Mouse (Mus musculus): ENCODE results near the gene Il6ra. TPM values are rescaled to one million over a fixed set of nuclear protein-coding genes. Genes with fewer than 3 reads are reported as not detected.

The Il6ra gene
- total and polyA plus RNA-seq, 3 experiments, result 5.3 to 11.5 (median 7.9) TPM

DNA sequence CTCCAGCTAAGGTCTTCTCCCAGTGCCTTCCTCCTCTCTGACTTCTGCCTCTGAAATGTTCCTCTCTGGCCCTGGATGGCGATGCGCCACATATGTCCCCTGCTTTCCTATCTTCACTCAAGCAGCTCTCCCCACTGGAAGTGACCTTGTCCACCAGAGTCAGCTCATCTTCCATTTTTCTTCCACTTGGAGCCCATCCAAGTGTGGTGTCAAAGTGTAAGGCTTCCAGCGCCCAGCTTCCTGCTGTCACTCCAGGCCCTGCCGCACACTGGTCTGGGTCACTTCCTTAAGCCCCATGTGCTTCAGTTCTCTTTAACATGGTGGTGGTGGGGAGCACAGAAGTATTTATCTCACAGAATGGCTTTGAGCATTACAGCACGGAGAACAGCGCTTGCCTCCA, 65.4 kb downstream of the Il6ra start:
- peak; percentile 85 for DNase-seq

GRCm38 (mm10) chr3:89847126-89847525, 65.9 kb downstream of the Il6ra start:
- DNase-seq, result no peak

DNA sequence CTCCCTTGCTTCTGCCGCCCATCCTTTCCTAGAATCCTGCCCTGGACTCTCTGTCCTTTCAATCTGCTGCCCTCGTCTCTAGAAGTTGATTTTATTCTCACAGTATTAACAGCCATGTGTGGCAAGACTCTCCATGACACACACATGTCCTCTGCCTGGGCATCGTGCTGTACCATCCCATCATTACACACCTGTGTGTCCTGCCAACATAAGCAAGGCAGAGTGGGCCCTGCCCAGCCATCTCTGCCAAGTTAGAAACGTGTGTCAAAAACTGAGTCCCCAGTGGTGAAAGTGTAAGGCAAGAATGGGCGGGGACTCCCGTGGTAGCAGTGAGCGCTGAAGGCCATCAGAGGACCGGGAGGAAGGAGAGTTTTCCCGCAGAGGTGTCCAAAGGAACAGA, 67.2 kb downstream of the Il6ra start:
- DNase-seq, result no peak

DNA sequence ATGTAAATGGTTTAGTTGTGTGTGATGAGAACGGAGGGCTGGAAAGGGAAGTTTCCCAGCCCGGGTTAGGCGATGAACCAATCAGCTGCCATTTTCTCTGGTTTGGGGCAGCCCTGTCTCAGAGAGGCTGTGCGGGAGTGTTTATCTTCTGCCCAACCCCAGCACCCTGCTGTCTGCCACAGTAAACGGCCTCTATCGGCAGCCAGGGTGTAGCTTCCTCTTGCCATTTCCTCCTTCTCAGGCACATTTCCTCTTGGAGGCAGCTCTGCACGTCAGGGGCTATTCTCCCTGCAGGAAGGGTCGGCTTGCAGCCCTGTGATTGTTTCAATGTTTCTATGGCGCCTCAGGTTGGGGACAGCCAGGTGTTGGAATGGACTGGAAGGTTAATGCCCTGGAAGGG, 69.8 kb downstream of the Il6ra start:
- peak; percentile 56 for DNase-seq

DNA sequence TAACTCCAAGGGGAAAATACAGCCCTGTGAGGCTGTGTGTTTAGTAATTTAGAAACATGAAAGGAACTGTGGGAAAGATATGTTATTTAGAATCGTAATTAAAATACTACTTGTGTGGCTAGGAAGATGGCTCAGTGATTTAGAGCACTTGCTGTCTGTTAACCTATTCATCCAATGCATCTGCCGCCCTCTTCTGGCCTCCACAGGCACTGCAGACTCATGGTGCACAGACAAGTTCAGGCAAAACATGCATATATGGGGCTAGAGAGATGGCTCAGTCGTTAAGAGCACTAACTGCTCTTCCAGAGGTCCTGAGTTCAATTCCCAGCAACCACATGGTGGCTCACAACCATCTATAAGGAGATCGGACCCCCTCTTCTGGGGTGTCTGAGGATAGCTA, 70.7 kb downstream of the Il6ra start:
- DNase-seq, result no peak

DNA sequence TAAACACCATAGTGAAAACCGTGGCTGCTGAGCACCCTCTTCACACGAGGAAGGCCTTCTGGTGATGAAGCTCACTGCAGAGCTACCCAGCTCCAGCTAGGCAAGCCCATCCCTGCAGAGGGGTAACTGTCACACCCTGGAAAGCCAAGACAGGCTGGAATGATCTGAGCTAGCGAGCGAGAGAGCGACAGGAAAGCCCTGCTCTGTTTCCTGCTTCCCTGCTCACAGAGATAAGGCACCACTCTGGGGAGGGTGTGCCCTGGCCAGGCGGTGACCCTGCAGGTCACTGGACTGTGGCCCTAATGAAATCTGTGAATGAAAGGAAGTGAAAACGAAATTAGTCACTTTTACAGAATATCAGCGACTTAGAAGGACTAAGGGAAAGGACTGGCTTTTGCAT, 77.6 kb downstream of the Il6ra start:
- DNase-seq, result peak; percentile 65

- DNase-seq, result peak; percentile 43
These were observed 82.0 kb downstream of the Il6ra start, which contains the start of gene She for GRCm38 (mm10) chr3:89830815-89831591. Gene She, plus strand, starts transcription at chr3:89831370.

GRCm38 (mm10) chr3:89826295-89826694, 86.7 kb downstream of the Il6ra start:
- no peak for DNase-seq

DNA sequence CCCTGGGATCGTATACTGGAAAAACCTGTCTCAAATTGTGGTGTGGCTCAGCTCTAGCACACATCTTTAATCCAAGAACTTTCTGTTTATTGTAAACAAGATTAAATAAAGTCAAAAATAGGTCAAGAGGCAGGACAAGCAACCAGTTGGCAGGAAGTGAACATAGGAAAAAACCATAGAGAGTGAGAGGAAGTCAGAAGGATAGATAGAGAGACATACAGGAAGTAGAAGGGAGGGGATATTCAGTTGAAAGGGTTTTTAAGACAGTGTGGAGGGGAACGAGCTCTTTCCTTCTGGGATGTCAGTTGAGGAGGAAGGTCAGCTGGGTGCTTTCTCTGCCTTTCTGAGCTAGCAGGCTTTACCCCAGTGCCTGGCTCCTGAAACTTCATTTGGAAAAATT, 89.4 kb downstream of the Il6ra start:
- no peak for DNase-seq

GRCm38 (mm10) chr3:89821548-89822480, 91.2 kb downstream of the Il6ra start:
- no peak for DNase-seq

DNA sequence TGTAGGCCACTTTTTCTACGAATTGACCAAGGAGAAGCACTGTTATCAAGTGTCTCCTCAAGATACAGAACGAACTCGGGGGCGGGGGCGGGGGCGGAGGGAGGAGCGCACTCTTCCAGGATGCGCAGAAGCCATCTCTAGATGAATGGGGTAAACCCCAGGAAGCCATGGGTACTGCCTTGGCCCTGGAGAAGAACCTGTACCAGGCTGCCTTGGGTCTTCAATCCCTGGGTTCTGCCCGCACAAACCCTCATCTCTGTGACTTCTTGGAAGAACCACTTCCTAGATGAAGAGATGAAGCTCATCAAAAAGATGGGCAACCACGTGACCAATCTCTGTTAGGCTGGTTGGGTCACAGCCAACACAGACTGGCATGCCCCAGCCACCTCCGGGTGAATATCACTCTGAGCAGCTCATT, 91.9 kb downstream of the Il6ra start:
- DNase-seq, result no peak

DNA sequence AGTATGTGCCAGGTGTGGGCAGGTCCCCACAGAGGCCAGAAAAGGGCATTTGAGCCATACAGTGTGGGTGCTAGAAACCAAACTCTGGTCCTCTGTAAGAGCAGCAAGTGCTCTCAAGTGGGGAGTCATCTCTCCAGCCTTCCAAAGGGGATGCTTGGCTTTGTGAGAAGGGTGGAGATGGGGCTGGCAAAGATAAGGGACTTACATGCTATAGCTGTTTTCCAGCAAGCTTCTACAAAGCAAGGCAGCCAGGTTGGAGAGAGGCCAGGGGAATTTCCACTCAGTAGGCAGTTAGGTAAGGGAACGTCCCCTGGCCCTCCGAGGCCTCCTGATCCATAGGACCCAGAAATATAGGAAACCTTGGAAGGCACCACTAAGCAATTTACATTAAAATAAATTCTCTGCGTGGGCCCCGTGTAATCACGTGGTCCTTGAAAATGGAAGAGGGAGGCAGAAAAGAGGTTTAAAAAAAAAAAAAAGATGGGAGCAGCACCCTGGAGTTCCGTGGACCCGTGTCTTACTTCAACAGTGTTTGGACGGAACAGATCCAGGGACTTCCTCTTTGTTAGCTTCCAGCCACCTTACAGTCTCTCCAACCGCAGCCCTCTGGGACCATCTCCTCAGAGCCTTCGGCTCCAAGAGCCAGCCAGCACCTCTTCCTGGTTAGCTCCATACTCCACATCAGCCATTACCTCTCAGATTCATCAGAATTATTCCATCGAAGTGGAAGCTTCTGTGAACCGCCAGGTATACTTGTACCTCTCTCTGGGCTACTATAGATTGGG, 92.5 kb downstream of the Il6ra start:
- DNase-seq, result peak; percentile 10

- DNase-seq, result no peak
These were observed 93.1 kb downstream of the Il6ra start for GRCm38 (mm10) chr3:89819897-89820296.

DNA sequence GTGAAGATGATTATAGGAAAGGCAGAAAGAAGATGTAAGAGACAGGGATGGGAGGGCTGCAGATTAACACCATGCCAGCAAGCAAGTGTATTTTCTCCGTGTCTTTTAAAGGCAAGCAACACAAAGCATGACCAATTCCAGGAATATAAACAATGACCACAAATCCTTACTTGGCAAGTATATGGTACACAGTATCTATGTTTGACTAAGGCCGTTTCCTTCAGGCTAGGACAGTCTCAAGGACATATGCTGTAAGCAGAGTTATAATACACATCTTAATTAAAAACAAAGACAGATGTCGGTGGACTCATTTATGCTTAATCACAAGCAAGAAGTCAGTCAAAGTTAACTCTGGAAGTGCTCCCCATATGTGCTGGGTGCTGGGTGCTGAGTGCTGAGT, 94.4 kb downstream of the Il6ra start:
- DNase-seq, result no peak

- peak; percentile 36 for DNase-seq
These were observed 95.9 kb downstream of the Il6ra start for GRCm38 (mm10) chr3:89817056-89817455.

Other genes starting within 250 kb of the Il6ra start
- 10 to 100 TPM; 27.0 to 29.8 TPM for gene Adar, start 198.2 kb downstream of the Il6ra start, total RNA-seq (2021)
- gene Adar, start 198.2 kb downstream of the Il6ra start, polyA plus RNA-seq (2012; rRNA removed), result 21.2 and 22.3 TPM in 2 replicates
- 1 to 10 TPM; 3.7 to 4.5 TPM for gene Chrnb2, start 148.6 kb downstream of the Il6ra start, total RNA-seq (2021)
- gene Chrnb2, start 148.6 kb downstream of the Il6ra start, polyA plus RNA-seq (2012; rRNA removed), result 3.6 and 3.9 TPM in 2 replicates
- gene Ube2q1, start 139.6 kb downstream of the Il6ra start, total RNA-seq (2021), result 10 to 100 TPM; 66.6 to 67.5 TPM
- 33.5 and 35.0 TPM in 2 replicates for gene Ube2q1, start 139.6 kb downstream of the Il6ra start, polyA plus RNA-seq (2012; rRNA removed)
- gene She, start 81.8 kb downstream of the Il6ra start, total RNA-seq (2021), result 10 to 100 TPM in 1 of 2 experiments, 1 to 10 TPM in 1; 5.8 to 11.3 TPM
- gene She, start 81.8 kb downstream of the Il6ra start, polyA plus RNA-seq (2012; rRNA removed), result 2.8 and 4.0 TPM in 2 replicates
- gene Atp8b2, start 50.3 kb upstream of the Il6ra start, total RNA-seq (2021), result 10 to 100 TPM; 31.9 to 40.1 TPM
- gene Atp8b2, start 50.3 kb upstream of the Il6ra start, polyA plus RNA-seq (2012; rRNA removed), result 32.5 and 51.2 TPM in 2 replicates
- 100 to 1,000 TPM; 160 to 164 TPM for gene Hax1, start 85.6 kb upstream of the Il6ra start, total RNA-seq (2021)
- gene Hax1, start 85.6 kb upstream of the Il6ra start, polyA plus RNA-seq (2012; rRNA removed), result 42.8 and 63.1 TPM in 2 replicates
- gene 4933434E20Rik, start 138.4 kb upstream of the Il6ra start, total RNA-seq (2021), result 100 to 1,000 TPM in 1 of 2 experiments, 10 to 100 TPM in 1; 80.8 to 100 TPM
- 13.8 and 14.8 TPM in 2 replicates for gene 4933434E20Rik, start 138.4 kb upstream of the Il6ra start, polyA plus RNA-seq (2012; rRNA removed)
- 100 to 1,000 TPM; 148 to 181 TPM for gene Ubap2l, start 139.4 kb upstream of the Il6ra start, total RNA-seq (2021)
- 96.4 and 103 TPM in 2 replicates for gene Ubap2l, start 139.4 kb upstream of the Il6ra start, polyA plus RNA-seq (2012; rRNA removed)
- gene Tpm3, start 159.5 kb upstream of the Il6ra start, total RNA-seq (2021), result 100 to 1,000 TPM; 198 to 209 TPM
- 44.8 and 86.7 TPM in 2 replicates for gene Tpm3, start 159.5 kb upstream of the Il6ra start, polyA plus RNA-seq (2012; rRNA removed)
- under 1 TPM; 0.63 to 0.66 TPM for gene Nup210l, start 190.9 kb upstream of the Il6ra start, total RNA-seq (2021)
- gene Nup210l, start 190.9 kb upstream of the Il6ra start, polyA plus RNA-seq (2012; rRNA removed), result 0.26 TPM in 2 replicates